Mouse (Mus musculus) bone marrow macrophage, adult 2 months (primary cell): Measurements from ENCODE around the gene Plekhm1.

Experiments
- CTCF ChIP-seq: IDR thresholded peaks from 2 replicates; pipeline ENCODE4 v1.5.1; 2012; ENCODE audit warnings: low read depth, mild to moderate bottlenecking, low read length, moderate library complexity
- POLR2A ChIP-seq: IDR thresholded peaks from 2 replicates; pipeline ENCODE4 v1.6.1; 2012; ENCODE audit warnings: mild to moderate bottlenecking, low read depth, low read length, borderline replicate concordance

GRCm38 (mm10) chr11:103411301-103411700, 1.2 kb downstream of the Plekhm1 start:
- no peak for TF ChIP-seq CTCF
- TF ChIP-seq POLR2A, result no peak
